Mouse (Mus musculus): ENCODE measurements around the gene Hoxb6.

The Hoxb6 gene

DNA sequence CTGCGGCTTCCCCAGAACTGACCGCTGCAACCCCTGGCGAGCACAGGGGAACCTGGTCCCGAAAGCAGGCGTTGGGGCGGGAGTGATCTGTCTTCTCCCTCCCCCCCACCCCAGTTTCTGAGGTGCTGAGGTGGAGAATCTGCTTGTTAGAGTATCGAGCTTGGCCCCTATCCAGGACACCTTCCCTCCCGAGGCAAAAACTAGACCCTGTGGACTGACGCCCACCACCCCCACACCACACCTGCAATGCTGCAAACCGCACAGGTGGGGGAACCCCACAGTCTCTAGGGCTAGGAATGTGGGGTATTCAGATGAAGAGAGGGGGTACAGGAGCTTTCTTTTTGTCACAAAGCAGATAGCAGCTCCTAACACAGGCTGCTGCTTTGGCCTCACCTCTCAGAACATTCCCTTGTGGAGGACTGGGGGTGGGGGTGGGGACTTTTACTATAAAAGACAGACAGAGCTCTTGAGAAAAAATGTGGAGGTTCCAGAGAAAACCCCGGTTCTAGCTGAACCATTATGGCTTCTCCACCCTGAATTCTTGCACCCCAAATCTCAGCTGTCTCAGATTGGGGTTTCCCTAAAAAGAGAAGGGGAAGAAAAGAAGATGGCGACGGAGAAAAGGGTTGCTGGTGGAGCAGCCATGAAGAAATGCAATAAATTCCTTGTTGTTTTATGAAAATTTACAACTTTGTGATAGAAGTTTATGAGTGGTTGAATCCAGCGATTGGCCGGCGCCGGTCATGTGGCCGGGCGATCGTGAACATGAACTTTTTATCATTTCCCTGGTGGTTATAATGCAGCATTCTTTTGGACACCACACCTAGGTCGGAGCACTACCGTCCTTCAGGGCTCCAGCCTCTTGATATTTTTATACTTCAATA lies at the start of gene Hoxb6:
Hoxb6 (plus strand) TSS at position 796 of the 884 bp plus-strand sequence.
- DNase-seq: no peak

DNA sequence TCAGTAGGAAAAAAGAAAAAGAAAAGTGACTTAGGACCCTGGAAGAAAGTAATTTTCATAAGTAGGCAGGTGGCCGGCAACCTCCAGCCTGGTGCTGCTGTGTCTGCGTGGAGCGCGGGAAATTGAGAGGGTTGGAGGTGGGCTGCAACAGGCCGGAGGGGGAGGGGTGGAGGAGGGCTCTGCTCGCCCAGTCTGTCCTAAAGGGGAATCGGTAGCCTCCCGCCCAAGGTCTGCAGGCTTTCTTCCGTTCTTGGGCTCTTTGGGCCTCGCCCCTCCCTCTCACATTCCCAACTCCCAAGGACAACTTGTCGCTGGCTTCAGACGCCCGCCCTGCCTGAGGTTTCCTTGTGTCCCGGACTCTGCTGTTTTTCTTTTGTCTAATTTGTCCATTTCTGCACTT lies 41.4 kb upstream of the Hoxb6 start:
- no peak for DNase-seq

DNA sequence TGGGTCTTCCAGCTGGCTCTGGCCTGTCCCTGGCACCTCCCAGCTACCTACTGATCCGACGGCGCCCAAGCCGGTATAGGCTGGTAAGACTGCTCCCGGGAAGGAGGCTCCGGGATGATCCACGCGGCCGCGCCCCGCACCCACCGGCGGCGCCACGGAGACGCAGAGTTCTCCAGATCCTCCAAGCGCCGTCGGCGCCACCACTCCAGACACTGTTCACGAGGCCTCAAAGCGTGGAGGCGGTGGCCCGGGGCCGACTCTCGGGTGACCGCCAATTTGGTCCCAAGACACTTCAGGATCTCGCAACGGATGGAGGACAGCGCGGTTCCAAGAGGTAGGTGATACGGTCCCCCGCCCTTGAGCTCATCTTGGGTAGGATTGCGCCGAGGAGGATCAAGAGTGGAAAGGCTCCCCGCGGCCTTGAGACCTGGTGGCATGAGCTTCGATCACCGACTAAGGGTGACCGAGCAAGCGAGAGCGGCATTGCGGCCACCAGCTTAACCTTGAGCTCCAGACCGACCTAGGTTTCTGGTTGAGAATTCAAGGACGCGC lies 40.7 kb upstream of the Hoxb6 start:
- DNase-seq: no peak

DNA sequence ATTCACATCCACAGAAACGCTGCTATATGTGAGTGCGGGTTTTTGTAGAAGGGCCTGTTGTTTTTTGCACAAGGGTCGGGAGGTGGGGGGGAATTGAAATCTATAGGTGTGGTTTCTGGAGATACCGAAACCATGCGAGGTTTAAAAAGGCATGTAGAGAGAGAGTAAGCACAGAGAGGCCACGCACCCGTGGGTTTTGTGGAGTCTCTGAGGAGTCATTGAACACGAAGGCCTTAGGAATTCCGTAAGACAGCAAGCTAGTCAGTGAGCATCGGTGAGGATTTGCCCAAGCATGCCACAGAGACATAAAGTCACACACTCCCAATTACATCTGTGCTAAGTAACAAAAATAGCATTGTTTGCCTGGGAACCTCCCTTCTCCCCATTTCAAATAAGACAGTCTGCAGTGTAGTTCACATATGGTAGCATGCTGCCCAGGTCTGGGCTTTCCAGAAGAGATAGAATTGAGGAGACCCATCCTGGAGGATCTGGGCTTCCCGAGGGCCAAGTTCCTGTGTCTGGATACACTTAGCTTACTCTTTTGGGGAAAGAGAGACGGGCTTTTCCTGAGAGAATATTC lies 39.6 kb upstream of the Hoxb6 start:
- no peak for DNase-seq

DNA sequence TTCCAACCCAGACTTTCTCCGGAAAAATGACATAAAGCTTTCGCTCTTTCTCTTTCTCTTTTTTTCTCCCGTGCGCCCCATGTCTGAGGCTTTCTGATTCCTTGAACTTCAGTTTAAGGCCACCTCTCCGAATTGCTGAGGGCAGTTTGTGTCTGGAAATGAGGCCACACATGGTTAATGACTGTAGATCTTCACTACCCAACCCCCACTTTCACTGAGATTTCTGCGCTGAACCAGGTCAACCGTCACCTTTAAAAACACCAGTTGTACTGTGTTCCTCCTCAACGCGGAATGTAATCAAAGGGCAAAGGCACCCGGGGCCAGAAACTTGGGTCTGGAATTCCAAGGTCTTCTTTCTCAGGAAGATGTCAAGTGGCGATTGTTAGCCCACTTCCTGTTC lies 38.1 kb upstream of the Hoxb6 start:
- no peak for DNase-seq

DNA sequence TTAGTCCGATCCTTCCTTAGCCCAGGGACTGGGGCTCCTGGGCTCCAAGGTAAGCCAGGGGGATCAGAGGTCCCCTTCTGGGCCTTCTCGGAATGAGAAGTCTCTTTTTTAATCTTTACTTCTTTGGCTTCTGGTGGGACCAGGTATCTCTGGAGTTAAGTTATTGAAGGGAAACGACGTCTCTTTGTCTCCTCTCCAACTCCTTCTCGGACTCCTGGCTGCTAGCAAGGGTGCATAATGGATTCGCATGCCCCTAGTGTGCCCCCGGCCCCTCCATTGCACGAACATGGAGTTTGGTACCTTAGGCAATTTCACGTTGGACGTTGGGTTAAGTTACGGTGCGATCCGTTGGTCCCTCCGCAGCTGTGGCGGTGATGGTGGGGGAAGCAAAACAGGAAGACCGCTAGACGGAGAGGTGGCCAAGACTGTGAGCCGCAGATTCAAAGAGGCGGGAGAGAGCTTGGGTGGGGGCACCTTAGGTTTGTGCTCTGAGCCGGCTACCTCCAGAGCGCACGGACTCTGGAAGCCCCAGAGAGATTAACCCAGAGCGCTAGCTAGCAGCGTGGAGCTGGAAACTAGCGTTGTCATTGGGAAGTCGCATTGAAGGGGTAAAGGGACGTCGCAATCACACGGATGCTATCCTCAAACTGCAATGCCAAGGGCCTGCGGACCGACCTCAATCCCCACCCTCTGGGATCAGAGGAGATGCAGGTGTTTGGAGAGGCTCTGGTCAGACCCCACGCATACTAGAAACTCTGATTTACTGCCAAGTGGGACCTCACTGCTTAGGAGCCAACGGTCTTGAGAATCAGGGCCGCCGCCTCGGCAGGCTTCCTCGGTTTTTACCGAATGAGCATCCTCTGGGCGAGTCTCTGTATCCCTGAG lies 36.9 kb upstream of the Hoxb6 start:
- no peak for DNase-seq

DNA sequence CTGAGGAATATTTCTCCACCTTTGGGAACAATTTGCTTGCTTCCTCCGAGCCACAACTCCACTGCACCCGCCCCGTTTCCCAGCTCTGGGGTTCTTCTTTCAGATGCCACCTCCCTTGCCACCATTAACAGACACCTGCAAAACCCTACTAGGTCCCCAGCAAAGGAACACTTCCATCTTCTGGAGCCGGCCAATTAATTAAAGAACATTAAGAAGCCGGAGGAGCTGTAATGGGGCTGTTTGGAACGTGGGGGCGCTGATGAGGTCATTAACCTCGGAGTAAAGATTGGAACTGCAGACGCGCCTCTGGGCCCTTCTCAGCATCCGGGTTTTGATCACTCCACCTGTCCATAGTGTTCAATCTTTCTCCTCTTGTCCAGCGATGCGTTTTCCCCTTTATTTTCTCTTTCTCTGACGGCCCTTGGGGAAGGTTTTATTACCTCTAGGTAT lies 36.3 kb upstream of the Hoxb6 start:
- no peak for DNase-seq

DNA sequence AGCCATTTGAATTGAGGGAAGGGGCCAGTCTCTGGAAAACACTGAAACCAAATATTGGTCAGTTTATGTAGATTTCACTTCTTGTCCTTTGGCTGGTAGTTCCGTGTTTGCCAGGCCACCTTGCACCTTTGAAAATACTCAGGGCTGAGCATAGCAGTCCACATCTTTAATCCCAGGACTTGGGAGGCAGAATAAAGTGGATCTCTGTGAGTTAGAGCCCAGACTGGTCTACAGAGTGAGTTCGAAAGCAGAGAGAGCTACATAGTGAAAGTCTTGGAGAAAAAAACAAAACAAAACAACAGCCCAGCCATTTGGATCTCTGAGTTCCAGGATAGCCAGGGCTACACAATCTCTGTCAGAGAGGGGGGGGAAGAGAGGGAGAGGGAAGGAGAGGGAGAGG lies 35.1 kb upstream of the Hoxb6 start:
- no peak for DNase-seq

DNA sequence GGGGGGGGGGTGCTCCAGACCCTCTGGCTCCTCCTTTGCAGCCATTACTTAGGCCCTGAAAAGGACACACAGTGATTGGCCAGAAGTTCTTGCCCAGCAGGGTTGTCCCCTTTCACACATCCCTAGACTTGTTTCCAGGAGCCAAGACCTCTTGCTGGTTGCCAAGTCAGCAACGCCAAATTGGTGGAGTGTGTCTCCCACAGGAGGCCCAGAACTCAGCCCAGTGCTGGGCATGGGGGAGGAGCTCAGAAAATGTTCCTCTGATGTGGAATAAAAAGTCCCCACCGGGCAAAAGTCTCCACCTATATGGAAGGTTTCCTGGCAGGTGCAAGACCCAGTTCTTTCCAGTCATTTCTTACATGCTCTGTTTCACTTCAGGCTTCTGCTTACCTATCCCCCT lies 33.2 kb upstream of the Hoxb6 start:
- no peak for DNase-seq

DNA sequence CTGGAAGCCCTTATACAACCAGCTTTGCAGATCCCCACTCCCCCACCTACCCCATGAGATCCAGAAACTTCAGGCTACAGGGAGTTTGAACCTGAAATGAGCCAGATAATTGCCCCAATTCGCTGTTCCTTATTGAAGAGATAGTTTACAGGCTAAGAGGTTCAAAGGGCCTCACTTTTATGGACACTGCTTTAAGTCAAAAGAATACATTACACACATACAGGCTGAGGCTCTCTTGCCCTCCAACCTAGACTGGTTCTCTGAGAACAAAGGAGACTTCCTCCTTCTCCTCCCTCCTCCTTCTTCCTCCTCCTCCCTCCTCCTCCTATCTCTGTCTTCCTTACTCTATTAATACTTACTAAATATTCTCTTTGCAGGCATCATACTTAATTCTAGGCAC lies 32.8 kb upstream of the Hoxb6 start:
- DNase-seq: no peak

DNA sequence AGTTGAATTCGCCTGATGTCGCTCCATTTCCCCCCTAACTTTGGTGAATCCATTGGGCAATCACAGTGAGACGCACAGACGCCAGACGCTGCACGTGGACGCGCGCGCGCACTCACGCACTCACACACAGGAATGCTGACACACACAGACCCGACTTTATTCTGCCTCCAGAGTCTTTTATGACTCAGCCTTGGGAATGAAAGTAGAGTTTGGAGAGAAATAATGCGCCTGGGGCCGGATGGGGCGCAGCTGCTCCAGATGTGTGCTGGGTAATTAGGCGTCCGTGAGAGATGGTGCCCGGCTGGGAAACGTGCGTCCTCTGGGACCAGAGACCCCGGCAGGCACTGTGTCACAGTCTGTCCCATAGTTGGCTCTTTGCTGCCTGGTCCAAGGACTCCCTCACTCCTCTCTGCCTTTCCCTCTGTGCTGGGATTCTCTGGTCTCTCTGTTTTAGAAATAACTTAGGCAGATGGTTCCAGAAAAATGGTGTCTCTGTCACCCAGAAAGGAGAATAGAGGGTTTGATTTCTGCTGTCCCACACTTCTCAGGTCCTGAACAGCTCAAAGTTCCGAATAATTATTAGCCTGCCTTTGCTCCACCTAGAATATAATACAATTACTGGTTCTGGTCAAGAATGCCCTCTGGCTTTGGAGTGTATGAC lies 31.8 kb upstream of the Hoxb6 start:
- no peak for DNase-seq

DNA sequence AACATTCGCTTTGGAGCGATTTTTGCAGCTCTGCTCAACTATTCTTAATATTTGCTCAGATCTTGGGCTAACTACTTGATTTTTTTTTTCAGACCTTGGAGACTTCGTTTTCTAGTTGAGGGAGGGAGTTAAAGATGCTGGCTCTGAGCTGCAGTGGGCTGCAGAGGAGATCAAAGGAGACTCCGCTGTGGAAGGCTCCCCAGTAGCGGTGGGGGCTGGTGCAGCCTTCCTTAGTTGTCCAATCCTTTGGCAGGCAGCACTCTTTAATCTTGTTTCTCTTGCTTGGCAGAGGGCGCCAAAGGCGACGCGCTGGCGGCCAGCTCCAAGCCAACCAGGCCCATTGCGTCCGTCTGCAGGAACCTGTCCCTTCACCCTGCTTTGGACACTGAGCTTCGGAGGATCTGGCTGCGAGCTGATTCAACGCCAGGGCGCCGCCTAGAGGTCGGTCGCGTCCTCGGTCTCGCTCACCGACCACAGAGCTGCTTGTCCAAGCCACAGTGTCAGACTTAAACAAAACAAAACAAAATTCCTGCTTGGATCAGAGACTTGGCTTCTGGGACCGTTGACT lies 30.9 kb upstream of the Hoxb6 start:
- no peak for DNase-seq

DNA sequence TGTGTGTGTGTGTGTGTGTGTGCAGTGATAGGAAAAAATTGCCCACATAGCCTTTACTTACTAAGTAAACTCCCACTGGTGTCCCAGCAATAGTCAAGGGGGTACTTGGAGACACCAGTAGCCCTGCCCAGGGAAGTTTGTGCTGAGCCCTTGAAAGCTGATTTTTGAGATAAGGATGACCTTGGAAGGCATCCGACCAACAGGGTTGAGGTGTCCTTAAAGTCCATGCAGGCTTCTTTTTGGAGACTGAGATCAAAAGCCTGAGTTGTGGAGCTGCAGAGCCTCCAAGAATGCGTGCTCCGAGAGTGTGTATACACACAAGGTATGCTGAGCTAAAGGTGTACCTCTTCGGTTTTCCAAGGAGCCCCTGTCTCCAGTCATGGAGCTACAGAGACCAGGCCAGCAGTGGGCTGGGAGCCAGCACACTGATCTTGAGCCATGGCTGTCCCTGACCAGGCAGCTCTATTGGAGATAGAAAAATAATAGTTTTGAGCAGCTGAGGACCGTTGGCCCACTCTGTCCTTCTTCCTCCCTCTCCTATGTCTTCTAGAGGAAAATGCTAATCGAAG lies 29.9 kb upstream of the Hoxb6 start:
- no peak for DNase-seq

DNA sequence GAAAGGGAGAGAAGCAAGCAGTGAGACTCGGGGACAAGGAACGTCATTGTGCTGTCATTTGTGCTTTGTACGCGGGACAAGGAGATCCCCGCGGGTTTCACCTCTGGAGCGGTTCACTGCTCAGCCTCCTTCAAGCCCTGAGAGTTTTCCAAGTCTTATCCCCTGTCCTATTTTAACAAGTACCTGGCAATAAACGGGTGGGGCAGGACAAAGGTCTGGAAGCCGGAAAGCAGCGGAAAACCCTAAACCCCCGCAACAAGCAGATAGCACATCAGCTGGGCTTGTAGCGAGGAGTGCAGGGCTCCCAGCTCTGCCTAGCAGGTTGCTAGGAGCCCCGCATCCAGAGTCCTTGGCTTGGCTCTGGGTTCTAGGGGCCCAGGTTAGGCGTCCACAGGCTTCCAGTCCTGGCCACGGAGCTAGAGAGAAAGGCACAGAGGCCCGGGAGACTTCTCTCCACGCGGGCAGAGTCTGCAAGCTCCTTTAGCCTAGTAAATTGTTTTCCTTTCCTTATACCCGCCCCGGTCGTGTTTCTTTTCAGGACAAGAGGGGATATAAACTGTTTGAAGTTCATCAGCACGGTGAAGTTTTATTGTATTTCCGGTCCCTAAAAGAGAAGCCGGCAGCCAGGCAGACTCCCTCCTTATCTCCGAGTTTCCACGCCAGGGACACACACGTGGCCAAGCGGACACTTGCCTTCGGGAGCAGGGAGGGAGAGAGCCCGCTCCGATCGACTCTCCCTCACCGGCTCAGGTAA lies 28.5 kb upstream of the Hoxb6 start:
- no peak for DNase-seq

DNA sequence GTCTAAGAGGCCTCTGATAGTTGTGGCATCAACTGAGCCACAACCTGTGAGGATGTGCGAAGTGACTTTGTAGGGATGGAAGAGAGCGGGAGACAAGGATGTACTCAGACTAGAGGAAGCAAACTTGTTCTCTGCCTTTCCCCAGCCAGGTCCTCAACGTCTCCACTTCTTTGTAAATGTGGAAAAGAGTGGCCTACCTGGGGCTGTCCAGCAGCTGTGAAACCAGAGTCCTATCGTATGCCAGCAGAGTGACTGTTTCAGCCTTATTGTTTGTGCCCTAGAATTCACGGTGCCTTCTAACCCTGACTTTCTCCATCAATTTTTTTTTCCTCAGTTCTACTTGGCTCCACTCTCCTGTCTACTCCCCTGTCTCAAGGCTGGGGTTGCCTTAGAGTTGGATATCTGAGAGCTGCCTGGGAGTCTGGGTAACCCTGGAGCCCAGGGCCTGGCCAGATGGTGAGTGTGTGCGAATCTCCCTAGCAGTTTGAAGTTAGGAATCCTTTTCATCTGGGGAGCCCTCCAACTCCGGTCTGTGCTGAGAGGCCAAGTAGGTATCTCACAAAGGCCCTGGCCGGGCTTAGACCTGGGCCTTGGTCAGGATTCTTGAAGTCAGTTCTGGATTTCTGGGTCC lies 27.8 kb upstream of the Hoxb6 start:
- no peak for DNase-seq

DNA sequence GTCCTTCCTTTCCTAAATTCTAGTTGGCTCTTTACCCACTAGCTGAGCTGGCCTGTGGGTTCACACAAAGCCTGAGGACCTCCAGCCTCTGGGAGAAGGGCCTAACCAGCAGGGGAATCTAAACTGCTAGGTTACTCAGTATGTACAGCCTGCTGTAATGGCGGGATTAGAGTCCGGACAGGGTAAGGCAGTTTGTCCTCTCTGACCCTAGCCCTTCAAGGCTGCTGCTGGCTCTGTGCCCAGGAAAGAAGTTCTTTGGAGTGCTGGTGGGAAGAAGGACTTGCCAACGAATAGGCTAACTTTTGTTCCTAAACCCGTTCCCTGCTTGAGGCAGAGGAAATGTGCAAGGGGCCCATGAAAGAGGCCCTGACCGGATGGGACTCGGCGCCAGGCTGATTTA lies 26.3 kb upstream of the Hoxb6 start:
- no peak for DNase-seq

DNA sequence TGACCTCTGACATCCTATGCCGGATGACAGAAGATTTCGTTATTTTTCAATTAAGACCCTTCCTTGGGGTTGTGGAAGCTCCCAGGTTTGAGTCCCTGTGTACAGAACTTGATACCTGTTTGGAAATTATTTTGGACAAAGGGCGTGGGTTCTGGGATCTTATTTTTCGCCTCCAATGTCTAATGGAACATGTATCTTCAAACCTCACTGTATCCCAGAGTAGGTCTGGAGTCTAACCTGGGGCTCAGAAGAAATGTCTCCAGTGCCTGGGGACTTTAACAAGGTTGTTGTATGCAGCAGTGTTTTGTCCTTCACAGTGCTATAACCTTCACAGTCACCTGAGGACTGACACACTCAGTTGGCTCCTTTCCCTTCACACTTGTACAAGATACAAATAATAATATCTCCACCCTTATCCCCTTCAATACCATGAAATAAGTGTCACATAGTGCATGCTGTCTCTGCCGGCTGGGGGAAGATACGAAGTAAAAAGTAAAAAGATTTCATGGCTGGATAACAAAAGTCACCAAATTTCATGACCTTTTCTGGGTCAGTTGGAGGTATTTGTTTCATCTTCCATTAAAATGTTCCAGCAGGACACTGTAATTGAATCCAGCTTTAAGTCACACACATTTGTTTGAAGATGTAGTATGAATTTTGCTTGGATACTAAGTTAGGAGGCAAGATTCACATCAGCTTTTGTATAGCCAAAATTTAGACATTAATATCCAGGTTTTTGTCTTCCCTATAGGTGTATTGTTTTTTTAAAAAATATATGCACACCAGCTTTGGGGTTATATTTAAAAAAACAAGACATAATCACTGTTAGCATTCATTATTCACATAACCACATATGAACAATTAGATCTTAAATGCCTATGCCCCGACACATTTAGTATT lies 25.0 kb upstream of the Hoxb6 start:
- DNase-seq: no peak

DNA sequence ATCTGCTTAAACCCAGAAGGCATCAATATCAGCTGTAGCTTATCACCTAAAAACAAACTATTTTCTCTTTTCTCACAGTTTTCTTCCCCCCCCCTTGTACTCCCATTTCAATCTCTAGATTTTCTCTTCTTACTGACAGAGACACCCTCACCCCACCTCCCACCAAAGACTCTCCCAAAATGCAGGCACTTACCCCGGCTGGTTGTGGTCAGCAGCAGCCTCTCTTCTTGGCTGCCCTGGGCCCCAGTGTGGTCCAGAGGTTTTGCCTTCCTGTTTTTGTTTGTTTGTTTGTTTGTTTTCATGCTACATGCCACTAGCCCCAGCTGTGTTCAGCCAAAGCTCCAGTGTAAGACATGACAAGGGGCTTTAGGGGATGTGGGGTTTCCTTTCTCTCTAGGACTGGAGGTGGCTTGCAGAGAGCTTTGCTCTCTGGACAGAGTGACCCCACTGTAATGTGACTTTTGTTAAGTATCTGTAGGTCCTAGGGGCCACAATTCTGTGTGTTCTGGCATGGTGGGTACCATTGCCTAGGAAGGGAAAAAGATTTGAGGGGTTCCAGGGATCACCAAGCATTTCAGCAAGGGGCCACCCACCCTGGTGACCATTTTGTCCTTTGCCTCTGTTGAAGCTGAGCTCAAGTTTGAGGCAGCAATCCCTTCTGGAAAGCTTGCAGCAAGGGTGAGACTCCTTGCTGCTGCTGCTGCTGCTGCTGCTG lies 24.1 kb upstream of the Hoxb6 start:
- no peak for DNase-seq

DNA sequence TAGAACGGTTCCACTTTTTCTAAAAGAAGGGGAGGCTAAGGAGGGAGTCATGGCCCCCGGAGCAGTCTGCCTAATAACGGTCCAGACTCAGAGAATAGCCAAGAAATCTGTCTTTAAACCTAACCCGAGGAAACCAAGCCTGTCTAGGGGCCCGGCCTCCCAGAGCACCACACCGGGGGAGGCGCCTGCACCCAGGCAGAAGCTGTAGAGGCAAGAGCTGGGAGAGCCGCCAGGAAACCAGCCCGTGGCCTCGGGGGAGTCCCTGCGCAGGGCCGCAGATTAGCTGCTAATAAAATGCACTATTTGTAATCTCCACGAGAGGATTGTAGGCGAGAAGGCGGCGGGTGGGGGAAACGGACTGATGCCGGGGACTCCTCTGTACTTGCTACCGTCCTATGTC lies 22.4 kb upstream of the Hoxb6 start:
- DNase-seq: no peak
